Mouse (Mus musculus): Measurements from ENCODE around the gene Olfr76.
"Not testable (repeated sequence)": the region's sequence is repeated elsewhere in the genome, so short reads cannot be mapped to it uniquely, and the experiment has no call there.

Olfr76 gene

DNA sequence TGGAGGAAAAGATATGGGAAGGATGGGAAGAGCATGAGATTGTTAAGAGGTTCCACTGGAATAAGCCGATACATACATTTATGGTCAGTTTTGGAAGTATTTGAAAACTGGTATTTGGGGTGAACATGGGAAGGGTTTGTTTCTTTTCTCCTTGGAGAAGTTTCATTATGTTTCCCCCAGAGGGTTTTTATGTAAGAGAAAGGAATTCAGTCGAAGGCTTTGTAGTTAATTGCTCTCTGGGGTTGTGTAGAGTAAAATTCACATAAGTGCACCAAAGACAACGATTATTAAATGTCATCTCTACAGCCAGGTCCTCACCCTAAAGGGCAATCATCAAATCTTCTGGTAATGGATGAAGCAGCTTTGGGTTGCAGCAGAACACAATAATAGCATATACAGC is at the start of gene Olfr76:
Olfr76 (minus strand) TSS at position 101 of the 400 bp plus-strand sequence.
- DNase-seq (ENCODE audit: low read depth, low spot score): no peak

DNA sequence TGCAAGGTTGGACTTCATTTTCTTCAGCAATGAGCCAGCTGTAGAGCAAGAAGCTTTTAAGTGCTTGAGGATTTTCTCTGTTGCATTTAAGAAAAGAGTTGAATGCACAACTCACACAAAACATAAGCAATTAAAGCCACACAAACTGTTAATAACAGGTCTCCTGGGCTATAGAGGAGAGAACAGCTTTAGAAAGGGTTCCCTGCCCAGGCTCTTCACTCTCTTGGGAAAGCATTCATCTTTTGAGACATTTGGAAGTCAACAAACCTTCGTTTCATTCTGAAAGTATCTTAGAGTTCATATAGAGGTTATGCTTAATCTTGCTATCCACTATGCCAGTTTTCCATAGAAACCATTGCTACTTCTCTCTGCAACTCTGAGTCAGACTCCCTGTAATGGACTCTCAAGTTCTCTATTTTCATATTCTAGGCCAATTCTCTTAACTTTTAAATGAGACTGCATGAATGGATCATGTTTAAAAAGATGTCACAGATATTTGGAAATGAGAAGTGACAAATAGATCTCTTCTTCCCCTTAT is 47.1 kb upstream of the Olfr76 start, which contains the start of gene Olfr1555-ps1:
Olfr1555-ps1 (minus strand) TSS at position 51 of the 538 bp plus-strand sequence.
- DNase-seq (ENCODE audit: low read depth, low spot score): not testable (repeated sequence)

DNA sequence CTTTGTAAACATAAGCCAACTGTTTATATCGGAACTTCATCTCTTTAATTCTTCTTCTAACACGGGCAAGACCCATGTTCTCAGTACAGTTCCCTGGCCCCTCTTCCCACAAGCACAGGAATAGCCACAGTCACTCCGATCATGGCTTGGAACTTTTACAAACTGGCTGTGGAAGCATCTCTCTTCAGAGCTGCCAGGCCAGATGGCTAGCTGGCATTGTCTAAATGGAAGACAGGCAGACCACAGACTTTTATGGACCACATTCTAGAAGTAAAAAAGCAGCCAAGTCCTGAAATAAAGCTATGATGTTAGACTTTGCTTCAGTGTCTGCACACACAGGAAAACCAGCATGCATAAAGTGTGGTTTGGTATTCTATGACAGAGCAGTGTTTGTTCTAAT is 22.4 kb upstream of the Olfr76 start:
- DNase-seq (ENCODE audit: low read depth, low spot score): no peak

DNA sequence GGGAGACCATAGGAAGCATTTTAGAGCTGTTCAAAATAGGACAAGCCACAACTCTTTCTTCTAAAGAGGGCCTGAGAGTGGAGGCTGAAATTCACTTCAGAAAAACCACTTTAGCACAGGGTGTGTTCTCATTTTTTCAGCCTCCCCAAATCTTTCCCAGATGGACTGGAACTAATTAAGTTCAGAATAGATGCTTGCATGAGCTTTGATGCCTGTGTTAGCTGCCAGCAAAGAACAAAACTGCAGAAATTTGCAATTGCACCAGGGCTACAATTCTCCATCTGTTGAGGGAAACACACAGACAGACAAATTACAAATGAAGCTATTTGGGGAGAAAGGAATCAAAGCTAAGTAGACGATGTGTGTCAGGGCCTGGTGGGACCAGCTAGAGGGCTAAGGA is 20.4 kb upstream of the Olfr76 start:
- no peak for DNase-seq (ENCODE audit: low read depth, low spot score)

DNA sequence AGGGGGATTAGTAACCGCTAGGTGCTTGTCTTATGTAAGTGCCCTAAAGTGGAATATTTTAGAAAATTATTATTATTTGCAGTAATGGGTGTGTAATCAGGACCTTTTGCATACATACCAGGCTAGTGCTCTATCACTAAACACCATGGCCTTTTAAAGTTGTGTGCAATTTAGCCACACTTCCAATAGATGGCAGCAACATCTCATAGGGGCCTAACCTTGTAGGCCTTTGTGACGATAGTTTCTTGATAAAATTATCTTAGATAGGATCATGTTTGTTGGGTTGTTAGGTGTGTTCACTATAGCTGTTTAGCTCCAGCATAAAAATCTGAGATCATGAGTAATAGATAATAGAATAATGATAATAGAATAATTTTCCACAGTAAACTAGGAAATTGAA is 11.3 kb upstream of the Olfr76 start:
- no peak for DNase-seq (ENCODE audit: low read depth, low spot score)

DNA sequence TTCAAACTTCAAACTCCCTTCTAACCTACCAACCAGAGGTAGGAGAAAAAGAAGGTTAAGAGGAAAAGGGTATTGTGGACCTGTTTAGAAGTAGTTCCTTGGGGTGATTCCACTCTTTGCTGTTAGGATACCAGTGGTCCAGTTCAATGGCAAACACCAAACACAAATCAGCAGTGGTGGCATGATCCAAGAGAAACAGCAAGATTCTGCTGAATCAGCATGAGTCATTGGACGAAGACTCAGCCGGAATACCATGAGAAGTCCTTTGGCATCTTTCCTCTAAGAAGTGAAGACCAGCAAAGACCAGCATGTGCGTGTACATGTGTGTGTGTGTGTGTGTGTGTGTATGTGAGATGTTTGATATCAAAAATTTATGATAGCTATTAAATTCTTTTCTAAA is 6.5 kb downstream of the Olfr76 start:
- DNase-seq (ENCODE audit: low read depth, low spot score): no peak

DNA sequence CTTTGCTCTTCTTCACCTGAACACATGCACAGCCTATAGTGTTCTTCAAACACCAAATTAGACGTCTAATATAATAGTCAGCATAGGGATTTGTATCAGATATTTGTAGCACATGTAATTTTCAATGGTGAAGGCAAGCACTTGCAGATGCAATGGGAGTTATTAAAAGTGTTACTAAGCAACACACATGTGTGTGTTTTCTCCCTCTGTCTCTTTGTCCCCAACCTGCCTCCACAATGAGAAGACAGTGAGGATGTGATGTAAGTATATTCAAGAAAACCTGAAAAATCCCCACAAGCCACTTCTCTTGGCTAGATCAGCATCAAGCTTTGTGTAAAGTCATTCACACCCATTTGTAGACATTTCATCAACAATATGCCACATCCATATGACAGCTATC is 7.2 kb downstream of the Olfr76 start, which contains the start of gene Olfr1428:
Olfr1428 (minus strand) TSS at position 101 of the 400 bp plus-strand sequence.
- DNase-seq (ENCODE audit: low read depth, low spot score): no peak

DNA sequence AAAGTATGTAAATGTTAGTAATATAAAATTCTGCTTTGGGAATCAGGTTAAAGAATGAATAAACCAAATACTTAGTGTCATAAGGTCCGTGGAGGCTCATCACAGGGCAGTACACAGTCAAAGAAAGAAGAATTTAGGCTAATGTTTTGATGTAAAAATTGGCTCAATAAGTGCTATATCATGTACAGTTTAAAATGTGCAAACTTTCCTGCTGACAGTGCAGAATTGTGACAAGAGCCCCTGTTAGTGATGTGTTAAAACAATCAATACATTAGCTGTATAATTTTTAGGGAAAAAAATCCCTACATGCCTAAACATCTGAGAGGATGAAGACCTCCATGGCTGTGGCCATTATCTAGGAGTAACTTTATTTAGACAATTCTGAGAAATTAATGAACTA is 9.2 kb downstream of the Olfr76 start:
- no peak for DNase-seq (ENCODE audit: low read depth, low spot score)

DNA sequence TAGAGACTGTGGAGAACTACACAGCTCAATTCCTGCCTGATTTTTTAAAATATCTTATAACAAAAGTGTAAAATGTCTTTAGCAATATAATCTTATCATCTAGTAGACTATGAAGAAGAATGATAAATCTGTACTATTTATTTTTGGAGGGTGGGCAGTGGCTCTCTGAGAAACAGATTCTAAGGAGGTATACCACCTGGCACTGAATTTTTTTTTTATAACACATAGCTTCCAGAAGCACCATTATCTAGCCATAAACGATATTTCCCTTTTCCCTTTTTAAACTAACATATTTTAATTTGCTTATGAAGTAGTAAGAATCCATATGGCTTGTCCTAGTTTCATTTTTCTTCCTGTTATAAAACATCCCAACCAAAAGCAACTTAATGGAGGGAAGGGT is 18.5 kb downstream of the Olfr76 start:
- no peak for DNase-seq (ENCODE audit: low read depth, low spot score)

DNA sequence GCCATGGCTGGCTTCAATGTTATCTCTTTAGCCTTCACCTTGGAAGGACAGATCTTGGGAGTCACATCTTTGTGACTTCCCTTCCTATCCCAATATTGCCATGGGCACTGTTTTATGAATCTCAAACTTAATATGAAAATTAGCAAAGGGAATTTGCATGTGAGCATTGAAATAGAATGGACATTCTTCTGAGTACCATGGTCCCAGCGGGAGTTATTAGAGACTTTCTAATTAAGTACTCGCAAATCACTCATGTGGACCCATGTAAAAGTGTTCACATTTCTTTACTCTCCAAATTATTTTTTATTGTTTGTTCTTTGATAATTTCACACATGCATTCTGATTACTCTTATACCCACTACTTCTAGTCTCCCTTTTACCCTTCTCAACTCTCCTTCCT is 19.8 kb downstream of the Olfr76 start, which contains the start of gene Olfr1427:
Olfr1427 (minus strand) TSS at position 101 of the 400 bp plus-strand sequence.
- DNase-seq (ENCODE audit: low read depth, low spot score): no peak

DNA sequence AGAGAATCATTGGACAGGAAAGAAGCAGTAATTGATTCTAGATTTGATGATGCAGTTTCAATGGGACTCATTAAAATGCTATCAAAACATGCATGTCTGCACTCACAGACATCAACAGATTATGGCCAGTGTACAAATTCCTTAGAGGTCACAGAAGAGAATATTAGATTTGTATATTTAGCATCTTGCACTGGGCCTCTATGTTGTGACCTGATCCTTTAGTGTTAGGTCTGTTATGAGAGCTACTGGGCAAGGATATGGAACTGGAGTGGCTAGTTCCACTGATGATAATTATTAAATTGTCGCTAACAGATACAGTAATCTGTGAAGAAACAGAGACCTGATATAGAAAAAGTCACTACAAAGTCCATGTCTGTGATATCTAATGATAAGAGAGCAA is 31.1 kb downstream of the Olfr76 start, which contains the start of gene Olfr1426:
Olfr1426 (minus strand) TSS at position 101 of the 400 bp plus-strand sequence.
- DNase-seq (ENCODE audit: low read depth, low spot score): no peak

DNA sequence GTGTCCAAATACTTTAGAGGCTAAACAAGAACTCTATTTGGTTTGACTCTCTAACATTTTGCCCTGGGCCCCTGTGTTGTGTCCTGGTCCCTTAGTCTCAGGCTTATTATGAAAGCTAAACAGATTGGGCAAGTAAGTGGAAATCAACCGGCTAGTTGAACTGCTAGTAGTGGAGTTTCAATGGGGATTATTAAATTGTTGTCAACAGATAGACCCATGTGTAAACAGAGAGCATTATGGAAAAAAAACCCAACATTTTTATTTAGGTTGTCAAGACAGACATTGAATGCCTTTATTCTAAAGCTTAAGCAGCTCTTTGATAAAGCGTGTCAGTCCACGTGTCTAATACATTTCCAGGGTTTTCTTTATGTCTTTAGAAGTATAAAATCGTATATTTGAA is 45.4 kb downstream of the Olfr76 start, which contains the start of gene Olfr1425:
Olfr1425 (minus strand) TSS at position 101 of the 400 bp plus-strand sequence.
- not testable (repeated sequence) for DNase-seq (ENCODE audit: low read depth, low spot score)

DNA sequence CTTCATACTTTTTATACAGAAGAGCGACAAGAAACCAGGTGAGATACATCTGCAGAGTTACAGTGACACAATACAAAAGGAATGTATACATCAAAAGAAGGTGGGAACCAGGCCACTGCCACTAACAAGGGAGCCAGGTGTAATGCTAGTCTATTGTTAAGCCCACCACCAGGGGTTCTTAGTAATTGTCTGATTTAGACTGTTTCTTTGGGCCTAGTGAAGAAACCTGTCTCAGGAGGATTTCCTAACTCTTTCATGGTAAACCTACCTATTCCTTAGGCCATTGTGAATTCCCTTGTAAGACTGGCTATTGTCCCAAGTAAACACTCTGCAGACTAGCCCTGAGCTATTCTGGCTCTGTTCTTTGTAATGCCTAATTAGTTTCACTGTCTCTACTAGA is 53.5 kb downstream of the Olfr76 start:
- DNase-seq (ENCODE audit: low read depth, low spot score): not testable (repeated sequence)
